Mouse (Mus musculus): ENCODE data around the gene Enho. TPM values are rescaled to one million over a fixed set of nuclear protein-coding genes. Genes with fewer than 3 reads are reported as not detected.
A peak's percentile ranks its signal among the peaks of the same experiment; 100 is the strongest.

Enho gene
- 124 and 147 TPM in 2 replicates for polyA plus RNA-seq (2012; rRNA removed)

GRCm38 (mm10) chr4:41639913-41640507, at the start of gene Enho:
TSS of gene Enho (minus strand) at chr4:41640324.
- DNase-seq (ENCODE audit: low read depth) = peak; percentile 97
- no peak for TF ChIP-seq CTCF (IDR thresholded peaks at IDR 0.05; ENCODE audit: borderline replicate concordance, extremely low read depth, insufficient read depth, insufficient read length)
- TF ChIP-seq POLR2A (IDR thresholded peaks at IDR 0.05; ENCODE audit: borderline replicate concordance, extremely low read depth, insufficient read depth, insufficient read length, poor library complexity, severe bottlenecking) = peak; percentile 84

- DNase-seq (ENCODE audit: low read depth) = peak; percentile 74
Observed at GRCm38 (mm10) chr4:41688562-41688961, 48.4 kb upstream of the Enho start.

GRCm38 (mm10) chr4:41685882-41686492, 45.9 kb upstream of the Enho start:
- DNase-seq (ENCODE audit: low read depth) = peak; percentile 87

GRCm38 (mm10) chr4:41684931-41685453, 44.9 kb upstream of the Enho start:
- peak; percentile 82 for DNase-seq (ENCODE audit: low read depth)

- peak; percentile 76 for DNase-seq (ENCODE audit: low read depth)
Observed at GRCm38 (mm10) chr4:41684131-41684930, 44.2 kb upstream of the Enho start.

- DNase-seq (ENCODE audit: low read depth) = peak; percentile 75
Observed at GRCm38 (mm10) chr4:41683303-41683702, 43.2 kb upstream of the Enho start.

- TF ChIP-seq POLR2A (IDR thresholded peaks at IDR 0.05; ENCODE audit: borderline replicate concordance, extremely low read depth, insufficient read depth, insufficient read length, poor library complexity, severe bottlenecking) (no peak), CTCF (IDR thresholded peaks at IDR 0.05; ENCODE audit: borderline replicate concordance, extremely low read depth, insufficient read depth, insufficient read length) (no peak)
- no peak for DNase-seq (ENCODE audit: low read depth)
Observed at GRCm38 (mm10) chr4:41682789-41683188, 42.7 kb upstream of the Enho start.

- no peak for TF ChIP-seq POLR2A (IDR thresholded peaks at IDR 0.05; ENCODE audit: borderline replicate concordance, extremely low read depth, insufficient read depth, insufficient read length, poor library complexity, severe bottlenecking)
- TF ChIP-seq CTCF (IDR thresholded peaks at IDR 0.05; ENCODE audit: borderline replicate concordance, extremely low read depth, insufficient read depth, insufficient read length) = no peak
- DNase-seq (ENCODE audit: low read depth) = peak; percentile 83
Observed at GRCm38 (mm10) chr4:41681947-41682346, 41.8 kb upstream of the Enho start.

GRCm38 (mm10) chr4:41681176-41681575, 41.1 kb upstream of the Enho start:
- no peak for TF ChIP-seq CTCF (IDR thresholded peaks at IDR 0.05; ENCODE audit: borderline replicate concordance, extremely low read depth, insufficient read depth, insufficient read length)
- no peak for TF ChIP-seq POLR2A (IDR thresholded peaks at IDR 0.05; ENCODE audit: borderline replicate concordance, extremely low read depth, insufficient read depth, insufficient read length, poor library complexity, severe bottlenecking)
- peak; percentile 78 for DNase-seq (ENCODE audit: low read depth)

- peak; percentile 60 for DNase-seq (ENCODE audit: low read depth)
- no peak for TF ChIP-seq CTCF (IDR thresholded peaks at IDR 0.05; ENCODE audit: borderline replicate concordance, extremely low read depth, insufficient read depth, insufficient read length)
- TF ChIP-seq POLR2A (IDR thresholded peaks at IDR 0.05; ENCODE audit: borderline replicate concordance, extremely low read depth, insufficient read depth, insufficient read length, poor library complexity, severe bottlenecking) = no peak
Observed at GRCm38 (mm10) chr4:41679291-41679690, 39.2 kb upstream of the Enho start.

- DNase-seq (ENCODE audit: low read depth) = no peak
- TF ChIP-seq POLR2A (IDR thresholded peaks at IDR 0.05; ENCODE audit: borderline replicate concordance, extremely low read depth, insufficient read depth, insufficient read length, poor library complexity, severe bottlenecking) (no peak), CTCF (IDR thresholded peaks at IDR 0.05; ENCODE audit: borderline replicate concordance, extremely low read depth, insufficient read depth, insufficient read length) (no peak)
Observed at GRCm38 (mm10) chr4:41678863-41679262, 38.7 kb upstream of the Enho start.

- peak; percentile 93 for DNase-seq (ENCODE audit: low read depth)
- TF ChIP-seq CTCF (IDR thresholded peaks at IDR 0.05; ENCODE audit: borderline replicate concordance, extremely low read depth, insufficient read depth, insufficient read length) (no peak), POLR2A (IDR thresholded peaks at IDR 0.05; ENCODE audit: borderline replicate concordance, extremely low read depth, insufficient read depth, insufficient read length, poor library complexity, severe bottlenecking) (no peak)
Observed at GRCm38 (mm10) chr4:41677006-41677629, 37.0 kb upstream of the Enho start.
